ENCODE assay signal across 8 mouse cellular contexts in the genomic region with DNA sequence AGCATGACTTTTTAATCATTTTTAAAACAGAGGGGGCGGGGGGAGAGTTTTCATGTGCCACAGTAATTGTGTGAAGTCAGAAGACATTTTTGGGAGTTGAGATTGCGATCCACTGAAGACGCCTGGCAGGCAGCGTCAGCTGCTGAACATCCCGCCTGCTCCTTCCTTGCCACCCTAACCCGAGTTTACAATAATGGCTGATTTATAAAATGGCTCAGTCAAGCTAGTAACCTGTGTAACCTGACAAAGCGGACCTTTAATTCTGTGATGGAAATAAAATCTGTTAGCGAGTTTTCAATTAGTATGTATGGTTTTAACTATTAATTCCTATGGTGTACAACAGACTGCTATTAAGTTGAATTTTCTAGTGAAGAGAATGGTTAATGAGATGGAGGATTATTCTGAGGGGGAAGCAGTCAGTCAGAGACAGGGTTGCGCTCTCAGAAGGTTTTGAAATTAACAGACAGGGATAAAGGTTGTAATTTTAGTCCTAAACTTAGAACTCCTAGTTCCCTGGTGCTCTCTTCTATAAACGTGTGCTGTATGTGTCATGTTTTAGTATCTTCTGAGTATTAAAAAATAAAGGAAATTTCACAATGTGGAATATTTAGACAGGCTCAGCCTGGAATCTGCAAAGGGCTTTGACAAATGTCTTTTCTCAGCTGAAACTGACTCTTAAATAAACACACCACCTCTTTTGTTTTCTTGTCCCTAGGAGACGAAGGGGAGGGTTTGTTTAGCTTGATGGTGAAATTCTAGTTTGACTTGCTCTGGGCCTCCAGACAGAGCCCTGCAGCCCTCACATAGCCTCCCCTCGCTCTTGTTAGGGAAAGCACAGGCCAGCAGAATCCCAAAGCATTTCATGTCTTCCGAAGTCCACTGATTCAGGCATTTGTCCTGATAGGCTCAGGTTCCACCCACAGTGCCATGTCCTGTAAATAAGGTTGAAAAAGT. TPM values are rescaled to one million over a fixed set of nuclear protein-coding genes. Genes with fewer than 3 reads are reported as not detected.
DNase-seq lines count a peak whose midpoint lies in the region; ATAC-seq and TF ChIP-seq lines count a peak whose summit lies in the region.

No protein-coding gene starts in this region.

- peaks cover 35% of the 10 kb centered on the region for H3K36me3 ChIP-seq in heart, embryonic 10.5 days
- H3K36me3 ChIP-seq in kidney, postnatal 0 days (ENCODE audit: insufficient read depth, low read length) = peaks cover 17% of the 10 kb centered on the region
- peaks cover 46% of the 10 kb centered on the region for H3K36me3 ChIP-seq in midbrain, embryonic 13.5 days

- no peaks in the 10 kb centered on the region for H3K9me3 ChIP-seq in heart, embryonic 10.5 days
- no peaks in the 10 kb centered on the region for H3K9me3 ChIP-seq in kidney, postnatal 0 days (replicated peaks; ENCODE audit: low read length)
- no peaks in the 10 kb centered on the region for H3K9me3 ChIP-seq in midbrain, embryonic 13.5 days

- no peak overlapping the region; the same call in 1 of the 2 replicates for H3K4me2 ChIP-seq in kidney, postnatal 0 days (ENCODE audit: low read length)
- no peak overlapping the region for H3K4me2 ChIP-seq in midbrain, embryonic 13.5 days (replicated peaks)

- intact Hi-C loops in heart, postnatal 36 days (cut with DNase I) = no loop called here

- H3K9ac ChIP-seq in kidney, postnatal 0 days (ENCODE audit: low read depth, low read length) = no peak overlapping the region
- no peak overlapping the region for H3K9ac ChIP-seq in midbrain, embryonic 13.5 days (replicated peaks)

- no peak for ATAC-seq in kidney, postnatal 0 days (replicated peaks; ENCODE audit: low FRiP score, low read depth)
- ATAC-seq in midbrain, embryonic 13.5 days = no peak

- no peaks in the 10 kb centered on the region for H3K27me3 ChIP-seq in heart, embryonic 10.5 days (ENCODE audit: insufficient read depth, poor library complexity, severe bottlenecking)
- H3K27me3 ChIP-seq in kidney, postnatal 0 days (ENCODE audit: insufficient read depth, low read length) = no peaks in the 10 kb centered on the region
- no peaks in the 10 kb centered on the region for H3K27me3 ChIP-seq in midbrain, embryonic 13.5 days

- peak overlapping the region; percentile 37; the same call in 1 of the 2 replicates for H3K27ac ChIP-seq in heart, embryonic 10.5 days
- H3K27ac ChIP-seq in kidney, postnatal 0 days = peak overlapping the region; percentile 88
- H3K27ac ChIP-seq in midbrain, embryonic 13.5 days = peak overlapping the region; percentile 53

- no peak for DNase-seq in heart, embryonic 10.5 days (ENCODE audit: low spot score)
- no peak for DNase-seq in heart, postnatal 36 days
- DNase-seq in embryo, embryonic 10.5 days (ENCODE audit: low spot score) = peak; percentile 46
- peak; percentile 91 for DNase-seq in kidney, postnatal 0 days (ENCODE audit: low spot score)
- DNase-seq in thymus, postnatal 4 days = no peak
- no peak for DNase-seq in adrenal gland, postnatal 14 days
- no peak for DNase-seq in gastrocnemius, postnatal 10 days

- 73% methylated on average over 13 of the region's 13 CpGs for WGBS in heart, embryonic 10.5 days
- 33% methylated on average over 13 of the region's 13 CpGs for WGBS in kidney, postnatal 0 days
- 79% methylated on average over 13 of the region's 13 CpGs for WGBS in midbrain, embryonic 13.5 days

- no peak overlapping the region for H3K4me3 ChIP-seq in heart, embryonic 10.5 days
- H3K4me3 ChIP-seq in kidney, postnatal 0 days (replicated peaks; ENCODE audit: low read depth, low read length) = no peak overlapping the region
- no peak overlapping the region for H3K4me3 ChIP-seq in midbrain, embryonic 13.5 days (replicated peaks)

- peaks cover 14% of the 10 kb centered on the region; the same call in 1 of the 2 replicates for H3K4me1 ChIP-seq in heart, embryonic 10.5 days
- peaks cover 53% of the 10 kb centered on the region for H3K4me1 ChIP-seq in kidney, postnatal 0 days (replicated peaks; ENCODE audit: insufficient read depth, low read length)
- 0 out of 2 replicates have a peak, but pooled peaks cover 11% of the 10 kb centered on the region for H3K4me1 ChIP-seq in midbrain, embryonic 13.5 days (replicated peaks)

- no peak for TF ChIP-seq CTCF in kidney, postnatal 0 days (IDR thresholded peaks at IDR 0.05; ENCODE audit: low read depth)

RNA-seq across cellular contexts. Expression of a gene that starts 51.6 kb away (rescaled TPM):
- 17.3 and 23.4 TPM in 2 replicates for polyA plus RNA-seq in heart, embryonic 10.5 days (2016; fragmentation: Nextera tagmentation; extraction: Ambion mirVana)
- 10 to 100 TPM; 11.0 to 12.8 TPM for total RNA-seq in heart, postnatal 36 days (2021)
- 26.1 and 26.7 TPM in 2 replicates for polyA plus RNA-seq in kidney, postnatal 0 days (2015; fragmentation: Nextera tagmentation; extraction: Ambion mirVana)
- 24.0 and 25.7 TPM in 2 replicates for polyA plus RNA-seq in midbrain, embryonic 13.5 days (2015; fragmentation: Nextera tagmentation; extraction: Ambion mirVana)
- 23.0 and 23.6 TPM in 2 replicates for total RNA-seq in adrenal gland, postnatal 14 days (2021)
- 10 to 100 TPM; 14.2 to 14.5 TPM for total RNA-seq in gastrocnemius, postnatal 10 days (2021)

RNA-seq across cellular contexts. Expression of a gene that starts 56.8 kb away (rescaled TPM):
- 96.0 and 107 TPM in 2 replicates for polyA plus RNA-seq in heart, embryonic 10.5 days (2016; fragmentation: Nextera tagmentation; extraction: Ambion mirVana)
- 10 to 100 TPM; 58.7 to 79.0 TPM for total RNA-seq in heart, postnatal 36 days (2021)
- 95.1 and 106 TPM in 2 replicates for polyA plus RNA-seq in kidney, postnatal 0 days (2015; fragmentation: Nextera tagmentation; extraction: Ambion mirVana)
- polyA plus RNA-seq in midbrain, embryonic 13.5 days (2015; fragmentation: Nextera tagmentation; extraction: Ambion mirVana) = 75.3 and 80.9 TPM in 2 replicates
- 72.2 and 78.0 TPM in 2 replicates for total RNA-seq in adrenal gland, postnatal 14 days (2021)
- 10 to 100 TPM; 79.2 to 87.6 TPM for total RNA-seq in gastrocnemius, postnatal 10 days (2021)

Comparison
In these comparisons a context has a peak if more than half of its experiments do, and no peak if none do; other contexts are left out.
1. DNase-seq: peak in embryo, embryonic 10.5 days (single experiment) and kidney, postnatal 0 days (single experiment); none in heart, embryonic 10.5 days (single experiment), heart, postnatal 36 days (0 of 2), thymus, postnatal 4 days (single experiment), adrenal gland, postnatal 14 days (single experiment) and gastrocnemius, postnatal 10 days (single experiment).
2. H3K27ac ChIP-seq: peak in every context shown above with its lines; median percentile 88 in kidney, postnatal 0 days; 53 in midbrain, embryonic 13.5 days; 37 in heart, embryonic 10.5 days.